Mouse (Mus musculus) thymus, adult 18-20 months (tissue): ENCODE data around the gene Ttll10.

Experiments used
- DNase-seq, 2 experiments: peaks; one replicate each; pipeline ENCODE4 v3.0.0; 2022; ENCODE audit warnings: mixed read lengths in 2 of 2

Gene Ttll10

GRCm38 (mm10) chr4:156065156-156065894 is 6.1 kb upstream of the Ttll10 start:
- no peak for DNase-seq

- DNase-seq, result no peak
These were observed 5.3 kb upstream of the Ttll10 start for GRCm38 (mm10) chr4:156064510-156064897.

- DNase-seq, result no peak
These were observed 4.8 kb upstream of the Ttll10 start for GRCm38 (mm10) chr4:156063861-156064509.

GRCm38 (mm10) chr4:156059713-156060112 is 499 bp upstream of the Ttll10 start:
- DNase-seq, result no peak

GRCm38 (mm10) chr4:156058826-156059225 is 388 bp downstream of the Ttll10 start:
- DNase-seq, result no peak

- DNase-seq, result no peak
These were observed 1.5 kb downstream of the Ttll10 start for GRCm38 (mm10) chr4:156057702-156058101.

- DNase-seq, result no peak
These were observed 4.0 kb downstream of the Ttll10 start for GRCm38 (mm10) chr4:156055173-156055572.

GRCm38 (mm10) chr4:156054606-156055005 is 4.6 kb downstream of the Ttll10 start:
- no peak for DNase-seq

- DNase-seq, result no peak
These were observed 5.1 kb downstream of the Ttll10 start for GRCm38 (mm10) chr4:156054130-156054529.

GRCm38 (mm10) chr4:156053113-156053512 is 6.1 kb downstream of the Ttll10 start:
- no peak for DNase-seq

GRCm38 (mm10) chr4:156050391-156050980 is 8.7 kb downstream of the Ttll10 start:
- DNase-seq, result no peak

- DNase-seq, result no peak
These were observed 9.4 kb downstream of the Ttll10 start for GRCm38 (mm10) chr4:156049779-156050178.

GRCm38 (mm10) chr4:156044754-156045153 is 14.5 kb downstream of the Ttll10 start:
- DNase-seq, result no peak

GRCm38 (mm10) chr4:156034901-156035300 is 24.3 kb downstream of the Ttll10 start:
- no peak for DNase-seq

- DNase-seq, result no peak
These were observed 24.9 kb downstream of the Ttll10 start for GRCm38 (mm10) chr4:156034301-156034700.

- DNase-seq, result peak in 1 of 2 experiments; percentile 55
These were observed 25.6 kb downstream of the Ttll10 start for GRCm38 (mm10) chr4:156033476-156034119.

GRCm38 (mm10) chr4:156032856-156033255 is 26.4 kb downstream of the Ttll10 start:
- peak in 1 of 2 experiments; percentile 37 for DNase-seq

- peak; percentile 46 to 68 for DNase-seq
These were observed 27.4 kb downstream of the Ttll10 start for GRCm38 (mm10) chr4:156031593-156032391.

- DNase-seq, result no peak
These were observed 28.0 kb downstream of the Ttll10 start for GRCm38 (mm10) chr4:156031255-156031592.

- no peak for DNase-seq
These were observed 28.5 kb downstream of the Ttll10 start for GRCm38 (mm10) chr4:156030651-156031118.

GRCm38 (mm10) chr4:156028580-156028979 is 30.6 kb downstream of the Ttll10 start:
- DNase-seq, result no peak

GRCm38 (mm10) chr4:156026013-156026412 is 33.2 kb downstream of the Ttll10 start, which contains the start of gene Tnfrsf18:
TSS of gene Tnfrsf18 (plus strand) at chr4:156026164.
- peak; percentile 42 to 58 for DNase-seq
